Mouse (Mus musculus) olfactory bulb, adult 2 months (tissue): ENCODE results near the gene Prelid3b.

ENCODE experiments used
- CTCF ChIP-seq: fragments of 200-500 bp; IDR thresholded peaks from 2 replicates; pipeline ENCODE4 v1.5.1; 2012; ENCODE audit warnings: low read depth, mild to moderate bottlenecking, low read length, moderate library complexity; ENCODE audit not compliant: insufficient read depth
- POLR2A ChIP-seq: fragments of 200-500 bp; IDR thresholded peaks from 2 replicates; pipeline ENCODE4 v1.6.1; 2012; ENCODE audit warnings: mild to moderate bottlenecking, low read depth, low read length, moderate library complexity; ENCODE audit not compliant: insufficient read depth

GRCm38 (mm10) chr2:174472407-174472806, 474 bp downstream of the Prelid3b start:
- TF ChIP-seq CTCF (no peak), POLR2A (no peak)
